Mouse (Mus musculus): ENCODE measurements around the gene Prlh.

The Prlh gene

DNA sequence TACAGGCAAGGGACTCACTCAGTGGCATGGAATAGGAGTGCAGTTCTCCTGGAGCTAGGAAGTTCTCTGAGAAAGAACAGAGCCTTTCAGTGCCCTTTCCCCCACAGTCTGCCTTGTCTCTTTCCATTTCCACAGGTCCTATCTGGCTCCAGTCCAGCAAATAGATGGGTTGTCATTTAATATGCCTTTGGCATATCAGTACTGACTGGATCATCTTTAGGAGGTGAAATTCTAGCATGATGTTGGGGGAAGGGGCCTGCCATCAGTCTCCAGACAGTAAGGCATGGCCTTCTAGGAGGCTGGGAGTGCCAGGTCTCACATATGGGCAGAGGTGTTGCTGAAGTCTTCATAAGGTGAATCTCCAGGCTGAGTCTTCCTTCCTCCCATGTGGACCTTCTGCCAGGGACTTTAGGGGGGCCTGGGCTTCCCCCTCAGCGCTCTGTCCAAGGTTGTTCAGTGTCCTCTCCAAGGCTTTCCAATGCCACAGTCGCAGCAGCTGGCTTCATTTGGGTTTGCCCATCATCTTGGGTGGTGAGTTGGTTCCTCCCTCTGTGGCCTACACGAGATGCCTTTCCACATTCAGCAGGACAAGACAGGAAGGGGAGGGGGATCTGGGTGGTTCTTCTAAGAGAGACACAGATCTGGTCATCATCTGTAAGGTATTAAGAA lies 49.1 kb downstream of the Prlh start:
- no peak for DNase-seq

DNA sequence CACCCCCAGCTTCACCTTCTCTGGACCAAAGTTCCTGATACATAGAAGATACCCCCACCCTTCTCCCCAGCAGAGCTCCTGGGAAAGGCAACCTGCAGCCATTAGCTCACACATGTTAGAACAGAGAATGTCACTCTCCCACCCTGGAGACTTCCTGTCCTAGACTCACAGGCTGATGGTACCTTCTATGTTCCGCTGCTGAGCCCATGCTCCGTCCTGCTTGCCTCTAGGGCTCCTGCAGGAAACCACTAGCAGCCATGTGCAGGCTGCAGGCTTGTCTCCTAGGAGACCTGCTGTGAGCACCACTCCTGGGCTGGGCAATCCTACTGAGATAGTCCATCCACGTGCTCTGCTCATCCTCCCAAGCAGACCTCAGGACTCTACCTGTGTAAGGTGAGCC lies 49.7 kb downstream of the Prlh start:
- peak in 1 of 2 experiments; percentile 23 for DNase-seq

Data from kidney, postnatal 25 days (tissue).